Mouse (Mus musculus) heart, embryonic 11.5 days (tissue): Measurements from ENCODE around the gene Mpped2. TPM values are rescaled to one million over a fixed set of nuclear protein-coding genes. Genes with fewer than 3 reads are reported as not detected.

Experiments used
- ATAC-seq: fragments of 200-750 bp; cut with Nextera tagmentation; replicated peaks from 2 replicates; pipeline ENCODE4 v1.8.0; 2017; ENCODE audit warnings: moderate library complexity; ENCODE audit not compliant: insufficient number of reproducible peaks, low FRiP score, low TSS enrichment
- H3K27ac ChIP-seq: fragments of 300-500 bp; sonication (generic); 2 replicates; pipeline ENCODE4 v1.5.1; 2014; ENCODE audit warnings: mild to moderate bottlenecking, low read depth, low read length
- H3K27me3 ChIP-seq: fragments of 300-500 bp; sonication (generic); 2 replicates; pipeline ENCODE4 v1.6.1; 2014; ENCODE audit warnings: mild to moderate bottlenecking, low read length, mixed read lengths; ENCODE audit not compliant: control insufficient read depth, insufficient read depth
- H3K36me3 ChIP-seq: fragments of 300-500 bp; sonication (generic); 2 replicates; pipeline ENCODE4 v1.6.1; 2014; ENCODE audit warnings: mild to moderate bottlenecking, low read length, moderate library complexity, mixed read lengths; ENCODE audit not compliant: control insufficient read depth, insufficient read depth
- H3K4me1 ChIP-seq: fragments of 300-500 bp; sonication (generic); 2 replicates; pipeline ENCODE4 v1.6.1; 2014; ENCODE audit warnings: low read length; ENCODE audit not compliant: control insufficient read depth, insufficient read depth
- H3K4me2 ChIP-seq: fragments of 300-500 bp; sonication (generic); 2 replicates; pipeline ENCODE4 v1.6.1; 2014; ENCODE audit warnings: mild to moderate bottlenecking, moderate library complexity
- H3K4me3 ChIP-seq: fragments of 300-500 bp; sonication (generic); 2 replicates; pipeline ENCODE4 v1.5.1; 2014; ENCODE audit warnings: low read depth, low read length
- H3K9ac ChIP-seq: fragments of 300-500 bp; sonication (generic); 2 replicates; pipeline ENCODE4 v1.6.1; 2014; ENCODE audit warnings: mild to moderate bottlenecking, low read depth, low read length, moderate library complexity
- H3K9me3 ChIP-seq: fragments of 300-500 bp; sonication (generic); replicated peaks from 2 replicates; pipeline ENCODE4 v1.6.1; 2016; ENCODE audit warnings: low read length; ENCODE audit not compliant: control insufficient read depth
- WGBS: fragments of 180-500 bp; shearing (Covaris S2); extraction: QIAGEN DNeasy Blood & Tissue Kit; methylation state at CpG from one replicate; pipeline ENCODE4 v1.1.7; 2014; ENCODE audit not compliant: insufficient replicate concordance; 5-methylcytosine and 5-hydroxymethylcytosine counted together
- polyA plus RNA-seq: library from polyadenylated mRNA; unstranded; fragments of >200 nt; fragmentation: Nextera tagmentation; extraction: Ambion mirVana; gene quantifications from 2 replicates; pipeline ENCODE4 v1.2.1, GENCODE M21; 2014

The Mpped2 gene
- polyA plus RNA-seq, 1 experiment from 2014 or later, result 126 TPM

DNA sequence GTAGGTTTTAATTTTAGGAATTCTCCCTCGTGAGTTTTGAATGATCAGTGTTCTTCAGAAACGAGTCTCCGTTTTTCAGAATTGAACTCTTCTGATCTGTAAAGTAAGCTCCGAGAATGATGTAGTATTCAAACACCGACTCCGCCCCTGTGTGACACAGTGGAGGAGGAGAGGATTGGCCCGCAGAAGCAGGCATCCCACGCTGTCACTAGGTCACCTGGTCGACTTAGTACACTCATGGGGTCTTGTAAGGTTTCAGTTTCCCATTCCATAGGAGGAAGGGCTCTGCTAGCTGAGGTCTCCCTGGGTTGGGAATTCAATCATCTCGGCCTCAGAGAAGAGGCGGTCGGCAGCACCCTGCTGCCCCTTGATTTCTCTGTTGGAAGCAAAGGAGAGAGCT is 76.2 kb downstream of the Mpped2 start:
- no peak for ATAC-seq
- Histone ChIP-seq H3K27ac (no peak overlapping the region), H3K27me3 (no peaks in the 10 kb centered on the region), H3K9me3 (no peaks in the 10 kb centered on the region), H3K36me3 (no peaks in the 10 kb centered on the region; the same call in 1 of the 2 replicates), H3K4me3 (no peak overlapping the region), H3K4me2 (no peak overlapping the region), H3K4me1 (0 out of 2 replicates have a peak, but pooled peaks cover 2% of the 10 kb centered on the region), H3K9ac (no peak overlapping the region)
- 78% methylated on average over 12 of the region's 12 CpGs for WGBS

DNA sequence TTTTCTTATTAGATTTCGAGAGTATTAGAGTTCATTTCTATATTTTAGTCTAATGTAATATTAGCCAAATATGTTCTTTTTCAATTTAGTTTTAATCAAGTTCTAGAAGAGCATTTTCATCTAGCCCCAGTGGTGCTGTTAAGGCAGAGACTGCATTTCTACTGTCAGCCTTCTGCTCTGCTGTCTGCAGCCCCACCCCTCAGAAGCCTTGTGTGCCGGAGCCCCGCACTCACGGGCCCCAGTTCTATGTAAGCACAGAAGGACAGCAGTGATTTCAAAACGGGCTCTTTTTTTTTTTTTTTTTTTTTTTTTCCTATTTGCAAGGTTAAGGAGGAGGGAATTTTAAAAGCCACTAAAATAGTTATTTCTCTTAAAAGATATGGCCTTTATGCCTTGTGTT is 79.6 kb downstream of the Mpped2 start:
- no peaks in the 10 kb centered on the region; the same call in 1 of the 2 replicates for H3K36me3 ChIP-seq
- WGBS, result 54% methylated on average over 5 of the region's 5 CpGs
- H3K9me3 ChIP-seq, result no peaks in the 10 kb centered on the region
- no peak overlapping the region for H3K27ac ChIP-seq
- no peak for ATAC-seq
- H3K4me2 ChIP-seq, result no peak overlapping the region
- no peak overlapping the region for H3K4me3 ChIP-seq
- no peaks in the 10 kb centered on the region; the same call in 1 of the 2 replicates for H3K4me1 ChIP-seq
- no peaks in the 10 kb centered on the region for H3K27me3 ChIP-seq
- H3K9ac ChIP-seq, result no peak overlapping the region

DNA sequence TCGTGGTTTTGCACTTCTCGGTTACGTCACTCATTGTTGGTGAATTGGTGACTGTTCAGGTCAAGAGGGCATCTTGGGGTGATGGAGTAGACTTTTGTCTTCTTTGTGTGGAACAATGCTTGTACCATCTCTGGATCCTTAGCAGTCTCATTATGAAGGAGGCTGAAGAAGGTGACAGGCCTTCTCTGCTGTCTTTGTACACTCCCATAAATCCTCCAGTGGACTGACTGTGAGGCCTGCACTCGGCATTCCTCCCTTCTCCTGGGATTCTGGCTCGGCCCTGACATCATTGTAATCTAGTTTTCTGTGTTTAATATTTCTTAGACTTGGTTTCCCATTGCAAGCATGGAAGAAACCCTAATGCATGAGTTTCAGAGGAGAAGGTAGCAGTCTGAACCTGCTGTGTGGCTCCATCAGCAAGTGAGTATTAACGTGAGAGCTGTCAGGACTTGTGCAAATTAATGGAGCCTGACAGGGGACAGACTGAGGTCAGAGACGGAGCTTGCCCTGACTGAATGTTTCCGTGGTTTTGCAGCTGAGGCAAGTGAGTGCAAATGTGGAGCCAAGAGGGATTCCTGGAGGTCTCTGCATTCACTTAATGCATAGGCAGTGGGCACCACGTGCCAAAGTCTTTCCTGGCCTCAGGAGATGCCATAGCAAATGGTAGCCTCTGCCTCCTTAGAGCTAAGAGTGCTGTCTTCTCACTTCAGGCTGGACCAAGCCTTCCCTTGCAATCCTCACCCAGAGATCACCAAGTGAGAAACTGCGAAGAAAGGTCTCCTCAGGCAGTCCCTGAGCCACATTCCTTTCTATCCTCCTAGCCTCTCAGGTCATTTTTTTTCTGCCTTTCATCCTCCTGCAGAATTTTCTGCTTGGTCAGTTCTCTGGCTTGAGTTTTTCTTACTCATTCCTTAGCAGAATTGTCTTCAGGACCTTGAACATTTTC is 81.5 kb downstream of the Mpped2 start:
- ATAC-seq, result no peak
- H3K27ac ChIP-seq, result no peak overlapping the region; the same call in 1 of the 2 replicates
- H3K4me1 ChIP-seq, result peaks cover 4% of the 10 kb centered on the region; the same call in 1 of the 2 replicates
- no peak overlapping the region for H3K4me3 ChIP-seq
- no peaks in the 10 kb centered on the region for H3K9me3 ChIP-seq
- H3K9ac ChIP-seq, result no peak overlapping the region
- 51% methylated on average over 10 of the region's 10 CpGs for WGBS
- H3K36me3 ChIP-seq, result no peaks in the 10 kb centered on the region; the same call in 1 of the 2 replicates
- H3K27me3 ChIP-seq, result no peaks in the 10 kb centered on the region
- H3K4me2 ChIP-seq, result no peak overlapping the region

DNA sequence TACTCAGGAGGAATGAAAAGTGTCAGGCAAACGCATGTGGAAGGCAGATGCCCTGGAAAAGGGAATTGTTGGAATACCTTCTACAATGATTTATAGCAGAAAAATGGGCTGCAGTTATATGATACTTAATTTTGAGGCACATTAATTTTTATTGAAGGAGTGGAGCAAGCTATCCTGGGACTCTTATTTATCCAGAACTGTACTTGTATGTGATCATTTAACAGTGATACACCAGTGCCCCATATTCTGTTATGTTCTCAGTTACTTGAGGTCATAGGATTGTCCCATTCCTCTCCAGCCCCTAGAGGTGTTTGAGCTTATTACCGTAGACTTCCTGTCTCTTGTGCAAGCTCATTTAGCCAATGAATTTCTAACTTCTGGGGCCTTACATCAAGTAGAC is 82.9 kb downstream of the Mpped2 start:
- no peaks in the 10 kb centered on the region for H3K27me3 ChIP-seq
- H3K36me3 ChIP-seq, result no peaks in the 10 kb centered on the region; the same call in 1 of the 2 replicates
- 89% methylated on average over 2 of the region's 2 CpGs for WGBS
- peaks cover 4% of the 10 kb centered on the region; the same call in 1 of the 2 replicates for H3K4me1 ChIP-seq
- H3K27ac ChIP-seq, result no peak overlapping the region
- H3K4me2 ChIP-seq, result no peak overlapping the region
- no peak overlapping the region for H3K9ac ChIP-seq
- ATAC-seq, result no peak
- no peak overlapping the region for H3K4me3 ChIP-seq
- no peaks in the 10 kb centered on the region for H3K9me3 ChIP-seq

DNA sequence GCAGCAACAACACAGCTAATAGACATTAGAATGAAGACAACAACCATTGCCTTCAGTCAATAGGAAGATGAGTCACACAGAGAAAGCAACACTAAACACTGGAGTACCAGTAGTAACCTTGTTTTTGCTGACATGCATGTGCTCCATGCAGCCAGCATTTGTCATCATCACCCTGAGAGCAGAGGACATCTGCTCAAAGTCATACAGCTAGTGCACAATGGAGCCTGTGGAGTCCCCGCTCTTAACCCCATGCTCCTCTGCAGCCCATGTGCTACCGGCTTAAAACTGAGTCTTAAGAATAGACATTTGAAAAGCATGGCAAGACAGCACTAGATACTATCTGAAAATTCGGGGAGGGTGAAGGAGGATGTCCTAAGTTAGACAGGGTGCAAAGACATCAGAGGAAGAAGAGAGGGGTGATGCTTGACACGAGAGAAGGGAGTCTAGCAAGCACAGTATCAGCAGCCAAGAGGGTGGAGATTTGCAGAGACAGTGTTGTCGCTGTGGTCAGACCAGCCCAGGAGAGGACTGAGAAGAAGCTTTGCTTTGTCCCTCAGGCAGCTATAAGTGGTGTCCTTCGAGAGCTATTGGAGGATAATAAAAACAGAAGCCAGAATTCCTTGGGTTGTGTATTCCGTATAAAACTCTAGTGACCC is 85.9 kb downstream of the Mpped2 start:
- no peak overlapping the region for H3K4me2 ChIP-seq
- no peaks in the 10 kb centered on the region for H3K9me3 ChIP-seq
- no peak overlapping the region for H3K4me3 ChIP-seq
- H3K27ac ChIP-seq, result no peak overlapping the region
- no peaks in the 10 kb centered on the region for H3K27me3 ChIP-seq
- no peaks in the 10 kb centered on the region; the same call in 1 of the 2 replicates for H3K36me3 ChIP-seq
- 68% methylated on average over 7 of the region's 7 CpGs for WGBS
- ATAC-seq, result no peak
- H3K9ac ChIP-seq, result no peak overlapping the region
- H3K4me1 ChIP-seq, result peaks cover 4% of the 10 kb centered on the region; the same call in 1 of the 2 replicates

DNA sequence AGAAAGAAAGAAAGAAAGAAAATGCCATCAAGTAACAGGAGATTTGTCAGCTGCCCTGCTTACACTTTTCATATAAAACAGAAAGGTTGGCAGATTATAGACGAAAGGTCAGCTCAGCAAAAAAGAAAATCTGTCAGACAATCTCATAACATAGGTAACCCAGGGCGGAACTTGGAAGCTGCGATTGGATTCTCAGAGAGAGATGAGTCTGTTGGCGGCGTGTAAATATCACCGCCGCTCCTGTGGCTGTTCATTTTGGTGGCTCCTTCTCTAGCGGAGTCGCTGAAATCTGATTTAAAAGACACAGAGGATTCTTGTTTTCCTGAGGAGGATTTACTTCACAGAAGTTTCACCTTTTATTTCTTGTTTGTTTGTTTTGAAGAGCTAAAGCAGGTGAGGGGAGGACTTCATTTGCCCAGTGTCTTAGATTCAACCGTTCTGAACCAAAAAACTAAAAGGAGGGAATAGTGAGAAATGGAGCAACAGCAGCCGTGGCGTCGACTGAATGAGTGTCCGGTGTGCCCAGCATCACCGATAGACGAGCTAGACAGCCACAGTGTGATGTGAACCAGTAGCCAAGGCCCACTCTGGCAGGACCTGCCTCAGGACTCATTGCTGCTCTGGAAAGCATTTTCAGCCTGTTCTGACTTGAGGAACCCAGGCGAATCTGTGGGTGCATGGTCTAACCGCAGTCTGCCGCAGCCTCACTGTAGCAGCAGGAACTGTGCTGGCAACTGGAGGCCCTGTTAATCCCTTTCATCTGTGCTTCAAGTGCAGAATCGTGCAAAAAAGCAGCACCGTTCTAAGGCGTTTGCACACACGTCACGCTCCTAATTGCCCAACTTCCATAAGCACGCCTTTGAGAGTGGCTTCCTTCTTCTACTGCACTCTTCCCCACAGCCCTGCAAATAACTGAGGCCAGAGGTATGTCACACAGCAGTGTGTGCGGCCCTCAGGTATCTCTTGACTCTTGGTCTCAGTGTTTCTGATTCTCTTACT is 88.4 kb downstream of the Mpped2 start:
- 83% methylated on average over 26 of the region's 26 CpGs for WGBS
- H3K27me3 ChIP-seq, result no peaks in the 10 kb centered on the region
- H3K27ac ChIP-seq, result no peak overlapping the region
- H3K4me2 ChIP-seq, result no peak overlapping the region
- 0 out of 2 replicates have a peak, but pooled peaks cover 4% of the 10 kb centered on the region for H3K4me1 ChIP-seq
- no peaks in the 10 kb centered on the region; the same call in 1 of the 2 replicates for H3K36me3 ChIP-seq
- no peak overlapping the region for H3K9ac ChIP-seq
- ATAC-seq, result no peak
- H3K4me3 ChIP-seq, result no peak overlapping the region
- H3K9me3 ChIP-seq, result no peaks in the 10 kb centered on the region

DNA sequence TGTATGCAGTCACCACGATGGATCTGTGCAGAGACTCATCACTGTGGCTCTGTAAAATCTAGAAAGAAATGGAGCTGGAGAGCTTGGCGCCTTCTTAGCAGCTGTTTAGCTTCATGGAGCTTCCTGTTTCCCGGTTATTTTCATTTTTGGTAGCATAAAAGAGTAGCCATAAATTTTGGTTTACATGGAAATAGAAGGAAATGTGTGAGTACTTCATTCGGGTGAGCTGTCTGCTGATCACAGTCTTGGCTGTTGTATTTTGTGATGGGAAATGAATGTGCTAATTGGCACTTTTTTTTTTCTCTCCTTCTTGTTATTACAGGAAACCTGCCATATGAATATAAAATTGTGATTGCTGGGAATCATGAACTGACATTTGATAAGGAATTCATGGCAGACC is 90.2 kb downstream of the Mpped2 start:
- Histone ChIP-seq H3K4me3 (no peak overlapping the region), H3K4me2 (no peak overlapping the region), H3K9ac (no peak overlapping the region), H3K27me3 (no peaks in the 10 kb centered on the region), H3K27ac (no peak overlapping the region), H3K4me1 (0 out of 2 replicates have a peak, but pooled peaks cover 8% of the 10 kb centered on the region), H3K9me3 (no peaks in the 10 kb centered on the region), H3K36me3 (no peaks in the 10 kb centered on the region)
- ATAC-seq, result no peak
- WGBS, result 82% methylated on average over 4 of the region's 4 CpGs

DNA sequence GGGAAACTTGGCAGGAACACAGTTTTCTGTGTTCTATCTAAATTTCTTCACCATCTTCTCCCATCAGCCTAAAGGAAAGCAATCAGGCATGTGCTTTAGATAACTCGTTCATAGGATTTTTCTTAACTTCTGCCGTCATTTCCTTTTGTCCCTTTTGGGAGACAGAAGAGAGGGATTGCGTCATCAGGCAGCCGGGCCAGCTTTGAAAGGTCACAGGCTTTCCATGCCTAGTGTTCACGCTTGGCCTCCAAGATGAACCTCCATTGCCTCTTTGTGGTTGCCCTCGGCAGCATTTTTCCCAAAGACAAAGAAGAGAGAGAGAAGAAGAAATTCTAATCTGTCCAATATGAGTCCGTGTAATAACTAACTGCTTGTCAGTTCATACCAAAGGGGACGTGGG is 95.0 kb downstream of the Mpped2 start:
- WGBS, result 39% methylated on average over 8 of the region's 8 CpGs
- Histone ChIP-seq H3K4me3 (no peak overlapping the region), H3K9ac (no peak overlapping the region), H3K9me3 (no peaks in the 10 kb centered on the region), H3K36me3 (no peaks in the 10 kb centered on the region), H3K27ac (peak overlapping the region; percentile 58), H3K27me3 (no peaks in the 10 kb centered on the region), H3K4me1 (peaks cover 18% of the 10 kb centered on the region; the same call in 1 of the 2 replicates), H3K4me2 (no peak overlapping the region)
- no peak for ATAC-seq
